Mouse (Mus musculus): ENCODE measurements around the gene Ccr10. TPM values are rescaled to one million over a fixed set of nuclear protein-coding genes. Genes with fewer than 3 reads are reported as not detected.

Gene Ccr10
- polyA plus RNA-seq, 1 experiment from 2014 or later: 0.09 TPM

DNA sequence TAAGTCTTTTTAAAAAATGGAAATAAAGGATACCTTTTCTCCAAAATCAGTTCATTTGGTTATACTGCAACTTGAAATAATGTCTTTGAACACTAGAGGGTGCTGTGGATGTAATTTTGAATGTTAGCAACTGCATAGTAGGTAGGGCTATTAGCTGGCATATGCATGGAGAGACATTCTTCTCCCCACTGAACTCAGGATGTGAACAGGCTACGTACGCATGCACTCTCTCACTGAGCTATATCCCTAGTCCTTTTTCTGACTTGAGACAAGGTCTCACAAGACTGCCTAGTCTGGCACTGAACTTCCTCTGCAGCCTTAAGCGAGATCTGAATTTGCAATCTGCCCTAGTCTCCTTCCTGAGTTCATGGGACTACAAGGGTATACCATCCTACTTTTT is 36.7 kb upstream of the Ccr10 start:
- no peak overlapping the region for H3K27ac ChIP-seq (ENCODE audit: low read depth)
- ATAC-seq (peak; percentile 56), DNase-seq (peak; percentile 19)
- H3K36me3 ChIP-seq (replicated peaks; ENCODE audit: insufficient read depth, low read length): peaks cover 54% of the 10 kb centered on the region
- H3K4me3 ChIP-seq (ENCODE audit: low read depth, low read length): no peak overlapping the region
- TF ChIP-seq EP300 (IDR thresholded peaks at IDR 0.05; ENCODE audit: low read depth) (no peak), CTCF (IDR thresholded peaks at IDR 0.05; ENCODE audit: low read depth) (peak; percentile 85)
- no peak overlapping the region for H3K9ac ChIP-seq (replicated peaks)
- 33% methylated on average over 3 of the region's 3 CpGs for WGBS (ENCODE audit: insufficient replicate concordance)
- H3K9me3 ChIP-seq (ENCODE audit: low read length): no peaks in the 10 kb centered on the region
- H3K27me3 ChIP-seq (ENCODE audit: insufficient read depth, low read length): no peaks in the 10 kb centered on the region
- H3K4me1 ChIP-seq (ENCODE audit: insufficient read depth): no peaks in the 10 kb centered on the region
- H3K4me2 ChIP-seq (ENCODE audit: low read depth, low read length): no peak overlapping the region

DNA sequence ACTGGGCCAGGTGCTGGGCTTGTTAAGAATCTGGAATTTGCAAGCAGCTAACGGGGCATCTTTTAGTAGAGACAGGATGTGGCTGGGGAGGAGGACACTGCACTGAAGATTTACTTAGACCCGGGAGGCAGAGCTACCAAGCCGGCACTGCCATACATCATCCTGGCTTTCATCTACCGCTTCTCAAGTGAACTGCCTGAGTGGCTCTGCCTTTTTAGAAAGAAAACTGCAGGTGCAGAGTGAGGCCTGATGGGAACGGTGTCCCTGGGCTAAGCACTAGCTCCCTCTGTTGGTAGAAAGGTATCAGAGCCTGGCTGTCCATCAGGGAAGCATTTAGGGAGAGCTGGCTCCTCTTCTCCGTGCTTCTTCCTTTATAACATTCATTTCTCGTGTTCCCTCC is 25.7 kb upstream of the Ccr10 start:
- Histone ChIP-seq H3K9me3 (ENCODE audit: low read length) (no peaks in the 10 kb centered on the region), H3K36me3 (replicated peaks; ENCODE audit: insufficient read depth, low read length) (peaks cover 63% of the 10 kb centered on the region), H3K27me3 (ENCODE audit: insufficient read depth, low read length) (no peaks in the 10 kb centered on the region), H3K9ac (replicated peaks) (no peak overlapping the region), H3K4me1 (ENCODE audit: insufficient read depth) (no peaks in the 10 kb centered on the region), H3K4me3 (ENCODE audit: low read depth, low read length) (no peak overlapping the region), H3K4me2 (ENCODE audit: low read depth, low read length) (no peak overlapping the region), H3K27ac (ENCODE audit: low read depth) (no peak overlapping the region)
- no peak for ATAC-seq
- TF ChIP-seq EP300 (IDR thresholded peaks at IDR 0.05; ENCODE audit: low read depth) (no peak), CTCF (IDR thresholded peaks at IDR 0.05; ENCODE audit: low read depth) (peak; percentile 90)
- WGBS (ENCODE audit: insufficient replicate concordance): 39% methylated on average over 7 of the region's 7 CpGs
- peak; percentile 37 for DNase-seq

DNA sequence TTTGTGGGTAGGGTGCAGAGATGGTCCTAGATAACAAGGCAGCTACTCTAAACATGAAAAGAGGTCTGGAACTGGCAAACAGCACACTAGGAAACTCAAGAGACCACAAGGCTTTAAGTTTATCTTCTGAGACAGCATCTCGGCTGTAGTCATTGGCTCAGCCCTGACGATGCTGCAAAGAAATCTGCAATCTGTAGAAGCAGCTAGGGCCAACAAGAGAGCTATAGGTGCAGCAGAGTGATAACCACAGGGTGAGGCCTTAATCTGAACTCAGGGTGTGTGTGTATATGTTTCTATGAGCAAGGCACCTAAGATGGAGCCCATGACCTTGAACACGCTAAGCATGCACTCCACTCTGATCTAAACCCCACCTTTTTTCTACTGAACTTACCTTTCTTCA is 24.3 kb upstream of the Ccr10 start:
- Histone ChIP-seq H3K27ac (ENCODE audit: low read depth) (no peak overlapping the region), H3K36me3 (replicated peaks; ENCODE audit: insufficient read depth, low read length) (peaks cover 56% of the 10 kb centered on the region), H3K4me3 (ENCODE audit: low read depth, low read length) (no peak overlapping the region), H3K9me3 (ENCODE audit: low read length) (no peaks in the 10 kb centered on the region), H3K4me1 (ENCODE audit: insufficient read depth) (no peaks in the 10 kb centered on the region), H3K9ac (replicated peaks) (no peak overlapping the region), H3K4me2 (ENCODE audit: low read depth, low read length) (no peak overlapping the region), H3K27me3 (ENCODE audit: insufficient read depth, low read length) (no peaks in the 10 kb centered on the region)
- peak; percentile 71 for TF ChIP-seq EP300 (IDR thresholded peaks at IDR 0.05; ENCODE audit: low read depth)
- no peak for TF ChIP-seq CTCF (IDR thresholded peaks at IDR 0.05; ENCODE audit: low read depth)
- WGBS (ENCODE audit: insufficient replicate concordance): 62% methylated on average over 3 of the region's 3 CpGs
- ATAC-seq (peak; percentile 77), DNase-seq (no peak)

DNA sequence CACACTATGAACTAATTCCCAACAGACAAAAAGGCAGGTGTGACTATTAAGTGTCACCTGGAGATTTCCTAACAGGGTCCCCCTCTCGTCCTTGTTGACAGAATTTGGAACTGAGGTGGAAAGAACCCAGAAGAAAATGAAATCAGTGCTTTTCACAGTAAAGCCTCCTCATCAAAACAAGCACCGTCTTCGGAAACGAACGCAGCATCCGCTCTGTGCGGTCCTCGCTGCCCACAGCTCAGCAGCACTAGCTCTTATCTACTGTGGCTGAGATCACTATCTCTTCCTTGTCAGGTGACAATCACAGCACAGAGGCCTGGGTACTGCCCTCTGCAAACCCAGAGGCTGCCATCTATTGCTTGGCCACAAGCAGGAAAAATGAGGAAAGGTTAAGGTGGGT is 20.9 kb upstream of the Ccr10 start:
- Histone ChIP-seq H3K4me2 (ENCODE audit: low read depth, low read length) (no peak overlapping the region), H3K4me1 (ENCODE audit: insufficient read depth) (peaks cover under 1% of the 10 kb centered on the region; the same call in 1 of the 2 replicates), H3K36me3 (replicated peaks; ENCODE audit: insufficient read depth, low read length) (peaks cover 47% of the 10 kb centered on the region), H3K9me3 (ENCODE audit: low read length) (no peaks in the 10 kb centered on the region), H3K27ac (ENCODE audit: low read depth) (no peak overlapping the region), H3K4me3 (ENCODE audit: low read depth, low read length) (no peak overlapping the region), H3K27me3 (ENCODE audit: insufficient read depth, low read length) (no peaks in the 10 kb centered on the region), H3K9ac (replicated peaks) (no peak overlapping the region)
- DNase-seq: no peak
- no peak for ATAC-seq
- TF ChIP-seq EP300 (IDR thresholded peaks at IDR 0.05; ENCODE audit: low read depth) (no peak), CTCF (IDR thresholded peaks at IDR 0.05; ENCODE audit: low read depth) (no peak)
- 86% methylated on average over 8 of the region's 8 CpGs for WGBS (ENCODE audit: insufficient replicate concordance)

DNA sequence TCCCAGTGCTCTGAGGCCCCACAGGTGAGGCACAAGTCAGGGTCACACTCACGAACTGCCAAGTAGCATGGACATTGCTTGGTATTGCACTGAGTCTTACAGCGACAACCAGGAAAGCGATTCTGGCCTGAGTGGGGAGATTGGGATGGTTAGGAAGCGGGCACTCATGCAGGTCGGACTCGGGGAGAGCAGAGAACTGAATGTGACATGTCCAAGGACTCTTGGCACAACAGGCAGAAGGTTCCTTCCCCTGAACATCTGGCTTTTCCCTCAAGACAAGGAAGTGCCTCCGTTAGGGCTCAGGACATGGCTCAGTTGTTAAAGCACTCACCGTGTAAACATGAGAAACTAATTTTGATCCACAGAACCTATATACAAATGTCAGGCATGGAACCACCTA is 20.3 kb upstream of the Ccr10 start:
- Histone ChIP-seq H3K27ac (ENCODE audit: low read depth) (no peak overlapping the region), H3K27me3 (ENCODE audit: insufficient read depth, low read length) (no peaks in the 10 kb centered on the region), H3K36me3 (replicated peaks; ENCODE audit: insufficient read depth, low read length) (peaks cover 44% of the 10 kb centered on the region), H3K4me3 (ENCODE audit: low read depth, low read length) (no peak overlapping the region), H3K4me2 (ENCODE audit: low read depth, low read length) (no peak overlapping the region), H3K9me3 (ENCODE audit: low read length) (no peaks in the 10 kb centered on the region), H3K9ac (replicated peaks) (no peak overlapping the region), H3K4me1 (ENCODE audit: insufficient read depth) (peaks cover 6% of the 10 kb centered on the region)
- no peak for TF ChIP-seq EP300 (IDR thresholded peaks at IDR 0.05; ENCODE audit: low read depth)
- no peak for TF ChIP-seq CTCF (IDR thresholded peaks at IDR 0.05; ENCODE audit: low read depth)
- WGBS (ENCODE audit: insufficient replicate concordance): 86% methylated on average over 8 of the region's 8 CpGs
- DNase-seq (no peak), ATAC-seq (no peak)

- Histone ChIP-seq H3K36me3 (replicated peaks; ENCODE audit: insufficient read depth, low read length) (peaks cover 40% of the 10 kb centered on the region), H3K27ac (ENCODE audit: low read depth) (no peak overlapping the region), H3K9ac (replicated peaks) (no peak overlapping the region), H3K4me1 (ENCODE audit: insufficient read depth) (peaks cover 11% of the 10 kb centered on the region), H3K4me3 (ENCODE audit: low read depth, low read length) (no peak overlapping the region), H3K9me3 (ENCODE audit: low read length) (no peaks in the 10 kb centered on the region), H3K4me2 (ENCODE audit: low read depth, low read length) (no peak overlapping the region), H3K27me3 (ENCODE audit: insufficient read depth, low read length) (no peaks in the 10 kb centered on the region)
- 38% methylated on average over 1 of the region's 1 CpGs for WGBS (ENCODE audit: insufficient replicate concordance)
- TF ChIP-seq CTCF (IDR thresholded peaks at IDR 0.05; ENCODE audit: low read depth): no peak
- TF ChIP-seq EP300 (IDR thresholded peaks at IDR 0.05; ENCODE audit: low read depth): no peak
- DNase-seq (no peak), ATAC-seq (no peak)
These were observed 19.9 kb upstream of the Ccr10 start for GRCm38 (mm10) chr11:101195101-101195500.

DNA sequence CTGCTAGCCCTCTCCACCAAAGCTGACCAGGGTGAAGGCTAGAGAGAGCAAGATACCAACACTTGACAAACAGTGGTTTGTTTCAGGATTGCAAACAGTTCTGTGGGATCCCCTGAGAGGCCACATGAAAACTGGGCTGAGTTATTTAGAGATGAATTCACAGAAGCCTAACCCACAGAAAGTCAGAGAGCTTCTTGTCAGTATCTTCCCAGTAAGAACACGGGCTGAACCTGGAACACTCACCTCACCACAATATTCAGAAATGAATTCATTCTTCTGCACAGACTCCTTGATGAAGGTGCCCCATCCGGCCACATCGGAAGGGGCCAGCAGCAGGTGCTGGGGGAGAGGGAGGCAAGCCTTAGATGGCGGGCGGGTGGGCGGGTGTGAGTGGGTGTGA is 19.4 kb upstream of the Ccr10 start:
- no peaks in the 10 kb centered on the region for H3K9me3 ChIP-seq (ENCODE audit: low read length)
- H3K27ac ChIP-seq (ENCODE audit: low read depth): no peak overlapping the region
- no peak for DNase-seq
- peaks cover 15% of the 10 kb centered on the region for H3K4me1 ChIP-seq (ENCODE audit: insufficient read depth)
- no peak for TF ChIP-seq CTCF (IDR thresholded peaks at IDR 0.05; ENCODE audit: low read depth)
- no peak for TF ChIP-seq EP300 (IDR thresholded peaks at IDR 0.05; ENCODE audit: low read depth)
- H3K4me2 ChIP-seq (ENCODE audit: low read depth, low read length): no peak overlapping the region
- no peak overlapping the region for H3K4me3 ChIP-seq (ENCODE audit: low read depth, low read length)
- WGBS (ENCODE audit: insufficient replicate concordance): 74% methylated on average over 6 of the region's 6 CpGs
- H3K27me3 ChIP-seq (ENCODE audit: insufficient read depth, low read length): no peaks in the 10 kb centered on the region
- ATAC-seq: no peak
- H3K36me3 ChIP-seq (replicated peaks; ENCODE audit: insufficient read depth, low read length): peaks cover 35% of the 10 kb centered on the region
- no peak overlapping the region for H3K9ac ChIP-seq (replicated peaks)

Measured in liver, postnatal 0 days (tissue).